Mouse (Mus musculus) cerebellum, adult 2 months (tissue): ENCODE data around the gene Tnik.

Source experiments
- CTCF ChIP-seq: fragments of 200-500 bp; IDR thresholded peaks from 2 replicates; pipeline ENCODE4 v1.5.1; 2011; ENCODE audit warnings: low read depth, mild to moderate bottlenecking, control low read depth, low read length, moderate library complexity, borderline replicate concordance; ENCODE audit not compliant: insufficient read depth
- POLR2A ChIP-seq: fragments of 200-500 bp; IDR thresholded peaks from 2 replicates; pipeline ENCODE4 v1.6.1; 2011; ENCODE audit warnings: low read length, control low read depth, borderline replicate concordance; ENCODE audit not compliant: insufficient read depth

DNA sequence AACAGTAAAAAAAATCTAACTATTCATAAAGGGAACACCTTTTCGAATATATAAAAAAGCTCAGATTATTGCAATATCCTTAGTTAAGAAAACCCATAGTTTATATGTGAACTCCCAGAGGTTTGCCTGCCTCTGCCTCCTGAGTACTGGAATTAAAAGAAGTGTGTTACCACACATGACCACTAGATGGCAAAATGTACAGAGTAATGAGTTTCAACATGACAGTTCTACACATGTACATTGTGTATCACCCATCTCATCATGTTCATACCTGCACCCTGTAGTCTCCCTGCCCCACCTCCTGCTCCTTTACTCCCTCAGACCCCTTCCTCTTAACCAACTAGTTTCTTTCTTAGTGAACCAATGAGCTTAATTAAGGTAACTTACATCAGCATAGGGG lies 446.7 kb downstream of the Tnik start:
- TF ChIP-seq CTCF (peak; percentile 34), POLR2A (no peak)
